Mouse (Mus musculus) hindbrain, embryonic 14.5 days (tissue): ENCODE data around the gene Cabp4. TPM values are rescaled to one million over a fixed set of nuclear protein-coding genes. Genes with fewer than 3 reads are reported as not detected.
"Not testable (repeated sequence)": the region's sequence is repeated elsewhere in the genome, so short reads cannot be mapped to it uniquely, and the experiment has no call there.

ENCODE experiments used
- ATAC-seq: fragments of 200-750 bp; cut with Nextera tagmentation; 2 replicates; pipeline ENCODE4 v1.8.0; 2017; ENCODE audit warnings: moderate number of reproducible peaks, mild to moderate bottlenecking, moderate TSS enrichment, moderate library complexity; ENCODE audit not compliant: low FRiP score
- DNase-seq: peaks from one replicate; pipeline ENCODE4 v3.0.0-alpha.2; 2015; ENCODE audit warnings: low spot score
- H3K27ac ChIP-seq: fragments of 300-500 bp; sonication (generic); 2 replicates; pipeline ENCODE4 v1.5.1; 2014; ENCODE audit warnings: mild to moderate bottlenecking, moderate library complexity
- H3K27me3 ChIP-seq: fragments of 300-500 bp; sonication (generic); 2 replicates; pipeline ENCODE4 v1.6.1; 2014; ENCODE audit warnings: mild to moderate bottlenecking, low read length, mixed read lengths; ENCODE audit not compliant: control insufficient read depth, insufficient read depth
- H3K36me3 ChIP-seq: fragments of 300-500 bp; sonication (generic); replicated peaks from 2 replicates; pipeline ENCODE4 v1.6.1; 2014; ENCODE audit not compliant: control insufficient read depth, insufficient read depth
- H3K4me1 ChIP-seq: fragments of 300-500 bp; sonication (generic); replicated peaks from 2 replicates; pipeline ENCODE4 v1.6.1; 2014; ENCODE audit warnings: antibody characterized with exemption, low read length, mixed read lengths; ENCODE audit not compliant: control insufficient read depth, insufficient read depth
- H3K4me2 ChIP-seq: fragments of 300-500 bp; sonication (generic); replicated peaks from 2 replicates; pipeline ENCODE4 v1.6.1; 2014; ENCODE audit warnings: mild to moderate bottlenecking, moderate library complexity
- H3K4me3 ChIP-seq: fragments of 300-500 bp; sonication (generic); replicated peaks from 2 replicates; pipeline ENCODE4 v1.5.1; 2014; ENCODE audit warnings: mild to moderate bottlenecking, low read length
- H3K9ac ChIP-seq: fragments of 300-500 bp; sonication (generic); 2 replicates; pipeline ENCODE4 v1.6.1; 2014
- H3K9me3 ChIP-seq: fragments of 300-500 bp; sonication (generic); 2 replicates; pipeline ENCODE4 v1.6.1; 2016; ENCODE audit warnings: low read length; ENCODE audit not compliant: control insufficient read depth
- WGBS: fragments of 180-500 bp; shearing (Covaris S2); extraction: QIAGEN DNeasy Blood & Tissue Kit; methylation state at CpG from one replicate; pipeline ENCODE4 v1.1.7; 2014; 5-methylcytosine and 5-hydroxymethylcytosine counted together
- polyA plus RNA-seq: library from polyadenylated mRNA; unstranded; fragments of >200 nt; fragmentation: Nextera tagmentation; extraction: Ambion mirVana; gene quantifications from 2 replicates; pipeline ENCODE4 v1.2.1, GENCODE M21; 2014

The Cabp4 gene
- polyA plus RNA-seq, 1 experiment from 2014 or later, result 0.11 TPM

DNA sequence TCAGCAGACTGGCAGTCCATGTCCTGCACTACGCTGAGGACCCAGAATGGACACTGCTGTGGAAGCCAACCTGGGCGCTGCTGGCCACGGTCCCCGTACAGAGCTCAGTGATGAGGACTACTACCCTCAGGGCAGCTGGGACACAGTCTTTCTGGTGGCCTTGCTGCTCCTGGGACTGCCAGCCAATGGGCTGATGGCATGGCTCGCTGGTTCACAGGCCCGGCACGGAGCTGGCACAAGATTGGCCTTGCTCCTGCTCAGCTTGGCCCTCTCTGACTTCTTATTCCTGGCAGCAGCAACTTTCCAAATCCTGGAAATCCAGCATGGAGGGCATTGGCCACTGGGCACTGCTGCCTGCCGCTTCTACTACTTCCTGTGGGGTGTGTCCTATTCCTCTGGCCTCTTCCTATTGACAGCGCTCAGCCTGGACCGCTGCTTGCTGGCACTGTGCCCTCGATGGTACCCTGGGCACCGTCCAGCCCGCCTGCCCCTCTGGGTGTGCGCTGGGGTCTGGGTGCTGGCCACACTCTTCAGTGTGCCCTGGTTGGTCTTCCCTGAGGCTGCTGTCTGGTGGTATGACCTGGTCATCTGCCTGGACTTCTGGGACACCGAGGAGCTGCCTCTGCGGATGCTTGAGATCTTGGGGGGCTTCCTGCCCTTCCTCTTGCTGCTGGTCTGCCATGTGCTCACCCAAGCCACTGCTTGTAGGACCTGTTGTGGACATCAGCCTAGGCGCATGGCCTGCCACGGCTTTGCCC lies 1.2 kb downstream of the Cabp4 start:
- Histone ChIP-seq H3K27ac (no peak overlapping the region), H3K27me3 (no peaks in the 10 kb centered on the region), H3K9ac (no peak overlapping the region), H3K4me2 (no peak overlapping the region), H3K9me3 (no peaks in the 10 kb centered on the region), H3K36me3 (no peaks in the 10 kb centered on the region), H3K4me3 (no peak overlapping the region), H3K4me1 (peaks cover under 1% of the 10 kb centered on the region; the same call in 1 of the 2 replicates)
- 92% methylated on average over 18 of the region's 18 CpGs for WGBS
- DNase-seq (no peak), ATAC-seq (no peak)

DNA sequence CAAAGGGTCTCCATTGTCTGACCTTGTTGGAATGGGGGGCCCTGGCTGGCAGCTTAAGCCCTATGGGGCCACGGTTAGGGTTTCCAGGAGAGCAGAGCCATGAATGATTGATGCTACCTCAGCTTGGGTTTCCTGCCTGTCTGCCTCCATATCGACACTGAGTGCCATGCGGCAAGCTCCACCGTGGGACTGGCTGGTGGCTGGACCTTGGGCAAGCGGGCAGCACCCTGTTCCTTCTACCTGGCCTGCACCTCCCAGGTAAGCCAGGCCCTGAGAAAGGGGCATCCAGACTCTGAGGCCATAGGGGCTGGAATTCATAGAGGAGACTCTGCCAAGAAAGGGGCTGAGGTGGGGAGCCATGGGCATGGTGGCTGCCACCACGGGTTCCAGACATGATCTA lies 3.7 kb downstream of the Cabp4 start:
- Histone ChIP-seq H3K9me3 (no peaks in the 10 kb centered on the region), H3K4me3 (no peak overlapping the region), H3K36me3 (no peaks in the 10 kb centered on the region), H3K27me3 (no peaks in the 10 kb centered on the region), H3K9ac (no peak overlapping the region), H3K4me2 (no peak overlapping the region), H3K27ac (no peak overlapping the region), H3K4me1 (no peaks in the 10 kb centered on the region)
- WGBS, result 87% methylated on average over 6 of the region's 6 CpGs
- DNase-seq (no peak), ATAC-seq (no peak)

DNA sequence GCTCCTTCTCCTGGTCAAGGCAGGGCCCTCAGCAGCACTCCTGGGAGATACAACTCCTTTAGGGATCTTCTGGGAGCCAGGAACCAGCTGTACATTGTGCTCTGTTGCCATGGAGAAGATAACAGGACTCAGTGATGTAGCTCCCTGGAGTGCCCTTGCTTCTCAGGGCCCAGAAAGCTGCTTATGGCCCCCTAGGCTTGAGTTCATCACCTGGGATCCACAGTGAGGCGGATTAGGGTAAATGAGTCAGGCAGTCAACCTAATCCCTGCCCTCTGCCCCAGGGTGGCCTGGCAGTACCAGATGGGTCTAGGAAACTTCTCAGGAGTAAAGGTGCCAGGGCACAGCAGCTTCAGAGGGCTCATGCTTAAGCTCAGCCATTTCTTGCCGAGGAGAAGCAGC lies 4.4 kb downstream of the Cabp4 start, which contains the start of gene Gpr152:
Gene Gpr152 (plus strand): TSS at position 342 of the 400 bp plus-strand sequence.
- WGBS, result 75% methylated on average over 2 of the region's 2 CpGs
- no peak for ATAC-seq
- no peaks in the 10 kb centered on the region for H3K9me3 ChIP-seq

DNA sequence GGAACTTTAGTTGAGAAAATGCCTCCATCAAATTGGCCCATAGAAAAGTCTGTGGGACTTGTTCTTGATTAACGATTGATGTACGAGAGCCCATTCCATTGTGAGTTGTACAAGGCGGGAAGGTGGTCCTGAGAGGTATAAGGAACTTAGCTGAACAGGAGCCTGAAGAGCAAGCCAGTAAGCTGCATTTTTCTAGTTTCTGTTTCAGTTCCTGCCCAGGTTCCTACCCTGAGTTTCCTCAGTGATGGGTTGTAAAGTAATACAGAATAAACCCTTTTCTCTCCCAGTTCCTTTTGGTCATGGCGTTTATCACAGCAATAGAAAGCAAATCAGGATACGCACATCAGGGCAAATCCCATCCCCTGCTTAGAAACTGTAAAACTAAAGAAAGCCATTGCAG lies 5.9 kb downstream of the Cabp4 start:
- Histone ChIP-seq H3K27ac (no peak overlapping the region), H3K36me3 (peaks cover 7% of the 10 kb centered on the region), H3K9me3 (no peaks in the 10 kb centered on the region), H3K4me1 (no peaks in the 10 kb centered on the region), H3K4me3 (no peak overlapping the region), H3K4me2 (no peak overlapping the region), H3K9ac (no peak overlapping the region), H3K27me3 (no peaks in the 10 kb centered on the region)
- ATAC-seq, result no peak
- DNase-seq, result no peak
- WGBS, result 81% methylated on average over 5 of the region's 5 CpGs

More for the DNA sequence above, 4.4 kb downstream of the Cabp4 start, which contains the start of gene Gpr152:
- Histone ChIP-seq H3K36me3 (no peaks in the 10 kb centered on the region), H3K4me3 (no peak within 1 kb of the TSS), H3K9ac (no peak within 1 kb of the TSS), H3K4me1 (no peaks in the 10 kb centered on the region), H3K27me3 (no peaks in the 10 kb centered on the region), H3K27ac (no peak within 1 kb of the TSS), H3K4me2 (no peak within 1 kb of the TSS)
- no peak for DNase-seq

DNA sequence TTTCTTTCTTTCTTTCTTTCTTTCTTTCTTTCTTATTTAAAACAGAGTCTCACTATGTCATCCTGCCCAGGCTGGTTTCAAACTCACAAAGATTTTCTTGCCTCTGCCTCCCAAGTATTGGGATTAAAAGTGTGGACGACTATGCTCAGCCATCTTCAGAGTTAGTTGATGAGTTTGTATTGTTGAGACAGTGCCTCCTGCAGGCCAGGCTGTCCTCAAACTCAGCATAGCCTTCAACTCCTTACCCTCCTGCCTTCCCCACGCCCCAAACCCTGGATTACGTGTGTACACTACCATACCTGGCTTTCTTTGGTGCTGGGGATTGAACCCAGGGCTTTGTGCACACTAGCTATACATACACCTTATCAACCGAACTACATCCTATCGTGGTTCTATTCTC lies 7.4 kb downstream of the Cabp4 start:
- no peak overlapping the region for H3K27ac ChIP-seq
- no peaks in the 10 kb centered on the region for H3K27me3 ChIP-seq
- no peak overlapping the region for H3K9ac ChIP-seq
- ATAC-seq (no peak), DNase-seq (no peak)
- WGBS, result 77% methylated on average over 5 of the region's 5 CpGs
- H3K4me1 ChIP-seq, result no peaks in the 10 kb centered on the region
- no peaks in the 10 kb centered on the region for H3K9me3 ChIP-seq
- peaks cover 22% of the 10 kb centered on the region for H3K36me3 ChIP-seq
- no peak overlapping the region for H3K4me3 ChIP-seq
- H3K4me2 ChIP-seq, result no peak overlapping the region

DNA sequence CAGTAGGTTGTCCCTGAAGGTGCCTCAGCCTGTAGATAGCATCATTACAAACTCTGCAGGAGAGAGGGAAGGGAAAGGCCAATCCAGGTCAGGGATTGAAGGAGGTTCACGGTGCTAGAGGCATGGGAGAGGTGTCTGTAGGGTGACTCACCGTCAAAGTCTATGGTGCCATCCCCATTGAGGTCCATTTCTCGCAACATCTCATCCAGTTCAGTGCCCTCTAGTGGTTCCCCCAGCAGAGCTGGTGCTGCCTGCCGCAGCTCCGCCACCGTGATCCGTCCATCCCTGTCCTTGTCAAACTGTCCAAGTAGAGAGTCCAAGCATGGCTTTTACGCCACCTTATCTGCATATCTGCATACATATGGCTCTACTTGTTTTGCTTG lies 7.9 kb downstream of the Cabp4 start:
- ATAC-seq, H3K9ac ChIP-seq, H3K4me1 ChIP-seq, H3K27me3 ChIP-seq, H3K4me2 ChIP-seq, DNase-seq, H3K27ac ChIP-seq, H3K4me3 ChIP-seq, H3K9me3 ChIP-seq: not testable (repeated sequence)
- WGBS, result 28% methylated on average over 8 of the region's 8 CpGs
- peaks cover 27% of the 10 kb centered on the region for H3K36me3 ChIP-seq

DNA sequence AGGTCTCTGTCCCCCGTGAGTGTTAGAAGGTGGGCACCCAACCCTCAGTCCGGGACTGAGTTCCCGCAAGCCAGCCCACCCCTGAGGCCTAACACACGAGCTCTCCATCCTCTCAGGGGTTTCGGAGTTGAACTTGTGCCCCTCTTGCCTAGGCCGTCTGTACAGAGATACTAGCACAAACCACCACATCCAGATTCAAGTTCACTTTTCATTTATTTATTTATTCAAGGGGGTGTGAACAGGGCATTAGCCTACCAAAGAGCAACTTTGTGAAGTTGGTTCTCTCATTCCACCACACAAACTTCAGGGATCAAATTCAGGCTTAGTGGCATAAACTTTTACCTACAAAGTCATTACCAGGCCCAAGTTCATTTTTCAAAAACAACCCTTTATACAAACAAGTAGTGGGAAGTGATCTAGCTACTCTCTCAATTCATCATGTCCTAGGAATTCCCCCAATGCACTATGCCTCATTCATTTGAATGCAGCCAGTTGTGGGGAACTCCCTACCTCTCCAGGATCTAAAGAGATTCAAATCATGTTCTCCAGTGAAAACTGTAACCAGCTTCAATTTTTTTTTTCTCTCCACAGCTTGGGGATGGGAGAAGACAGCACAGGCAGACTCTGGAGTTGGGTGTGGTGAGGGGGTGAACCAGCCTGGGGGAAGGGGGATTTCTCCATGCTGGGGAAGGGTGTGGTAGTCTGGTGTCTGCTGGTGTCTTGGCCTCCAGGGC lies 8.4 kb downstream of the Cabp4 start:
- WGBS, result 89% methylated on average over 6 of the region's 6 CpGs
- H3K9me3 ChIP-seq, H3K9ac ChIP-seq: not testable (repeated sequence)

DNA sequence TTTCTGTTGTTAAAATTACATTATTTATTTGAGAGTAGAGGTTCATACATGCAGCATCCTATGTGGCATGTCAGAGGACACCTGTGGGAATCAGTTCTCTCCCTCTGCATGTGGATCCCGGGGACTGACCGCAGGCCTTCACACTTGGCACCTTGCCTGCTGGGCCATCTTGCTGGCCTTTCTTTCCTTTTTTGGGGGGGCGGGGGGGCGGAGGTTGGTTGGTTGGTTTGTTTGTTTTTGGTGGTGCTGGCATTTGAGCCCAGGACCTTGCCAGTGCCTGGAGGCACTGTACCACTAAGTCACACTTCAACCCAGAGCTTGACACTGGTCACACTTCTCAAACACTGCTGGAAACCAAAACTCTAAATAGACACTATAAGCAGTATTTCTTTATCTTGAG lies 9.5 kb downstream of the Cabp4 start:
- Histone ChIP-seq H3K36me3 (peaks cover 37% of the 10 kb centered on the region), H3K9ac (no peak overlapping the region), H3K4me2 (no peak overlapping the region), H3K4me1 (no peaks in the 10 kb centered on the region), H3K27me3 (no peaks in the 10 kb centered on the region), H3K27ac (no peak overlapping the region), H3K4me3 (no peak overlapping the region), H3K9me3 (no peaks in the 10 kb centered on the region)
- ATAC-seq, result no peak
- DNase-seq, result no peak
- WGBS, result 95% methylated on average over 4 of the region's 4 CpGs

More for the DNA sequence above, 8.4 kb downstream of the Cabp4 start:
- H3K4me3 ChIP-seq, H3K27me3 ChIP-seq, ATAC-seq, H3K4me1 ChIP-seq, H3K27ac ChIP-seq, H3K4me2 ChIP-seq, DNase-seq: not testable (repeated sequence)
- H3K36me3 ChIP-seq, result peaks cover 28% of the 10 kb centered on the region

DNA sequence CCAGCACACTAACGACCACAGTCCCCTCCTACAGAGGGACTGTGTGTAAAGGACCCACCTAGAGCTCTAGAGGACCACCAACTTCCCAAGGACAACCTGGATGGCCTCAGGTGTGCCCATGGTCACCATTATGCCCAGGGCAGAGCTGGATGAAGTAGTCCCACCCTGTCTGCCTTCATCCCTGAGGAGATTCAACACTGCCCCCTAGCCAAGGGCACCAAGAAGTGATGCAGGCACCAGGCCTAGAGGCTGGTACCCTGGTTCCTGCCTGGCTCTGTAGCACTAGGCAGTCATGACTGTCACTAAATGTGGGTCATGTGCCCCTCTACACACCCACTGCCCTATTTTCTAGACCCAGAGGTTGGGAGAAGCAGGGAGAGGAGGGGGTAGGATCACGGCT lies 12.1 kb downstream of the Cabp4 start:
- no peak overlapping the region for H3K27ac ChIP-seq
- H3K36me3 ChIP-seq, result peaks cover 55% of the 10 kb centered on the region
- H3K4me2 ChIP-seq, result no peak overlapping the region
- H3K9me3 ChIP-seq, result no peaks in the 10 kb centered on the region
- no peak overlapping the region for H3K4me3 ChIP-seq
- H3K4me1 ChIP-seq, result peaks cover 10% of the 10 kb centered on the region
- ATAC-seq, result no peak
- no peak for DNase-seq
- WGBS, result 84% methylated on average over 2 of the region's 2 CpGs
- H3K9ac ChIP-seq, result no peak overlapping the region
- H3K27me3 ChIP-seq, result no peaks in the 10 kb centered on the region
